Mouse (Mus musculus) stomach, embryonic 14.5 days (tissue): ENCODE measurements around the gene Lmcd1. TPM values are rescaled to one million over a fixed set of nuclear protein-coding genes. Genes with fewer than 3 reads are reported as not detected.

Source experiments
- ATAC-seq: fragments of 200-750 bp; cut with Nextera tagmentation; 2 replicates; pipeline ENCODE4 v1.8.0; 2017; ENCODE audit warnings: low read depth, moderate TSS enrichment; ENCODE audit not compliant: insufficient number of reproducible peaks, insufficient read depth, low FRiP score
- H3K27ac ChIP-seq: fragments of 300-500 bp; sonication (generic); 2 replicates; pipeline ENCODE4 v1.5.1; 2014; ENCODE audit warnings: mild to moderate bottlenecking, low read length, moderate library complexity, mixed read lengths
- H3K27me3 ChIP-seq: fragments of 300-500 bp; sonication (generic); 2 replicates; pipeline ENCODE4 v1.6.1; 2014; ENCODE audit warnings: low read length, control low read depth, mixed read lengths; ENCODE audit not compliant: control insufficient read depth, insufficient read depth
- H3K36me3 ChIP-seq: fragments of 300-500 bp; sonication (generic); 2 replicates; pipeline ENCODE4 v1.6.1; 2014; ENCODE audit warnings: mild to moderate bottlenecking, control low read depth, low read length, moderate library complexity, mixed read lengths; ENCODE audit not compliant: control insufficient read depth, insufficient read depth
- H3K4me1 ChIP-seq: fragments of 300-500 bp; sonication (generic); 2 replicates; pipeline ENCODE4 v1.6.1; 2014; ENCODE audit warnings: low read length, control low read depth, mixed read lengths; ENCODE audit not compliant: control insufficient read depth, insufficient read depth
- H3K4me2 ChIP-seq: fragments of 300-500 bp; sonication (generic); replicated peaks from 2 replicates; pipeline ENCODE4 v1.6.1; 2014; ENCODE audit warnings: low read depth, low read length, control low read depth
- H3K4me3 ChIP-seq: fragments of 300-500 bp; sonication (generic); 2 replicates; pipeline ENCODE4 v1.5.1; 2014; ENCODE audit warnings: low read depth, low read length, control low read depth
- H3K9ac ChIP-seq: fragments of 300-500 bp; sonication (generic); replicated peaks from 2 replicates; pipeline ENCODE4 v1.6.1; 2014; ENCODE audit warnings: low read depth, mild to moderate bottlenecking, control low read depth, low read length, moderate library complexity, mixed read lengths
- H3K9me3 ChIP-seq: fragments of 300-500 bp; sonication (generic); 2 replicates; pipeline ENCODE4 v1.6.1; 2016; ENCODE audit warnings: low read depth, low read length, control low read depth; ENCODE audit not compliant: control insufficient read depth
- WGBS: fragments of 180-500 bp; shearing (Covaris S2); extraction: QIAGEN DNeasy Blood & Tissue Kit; methylation state at CpG from one replicate; pipeline ENCODE4 v1.1.7; 2014; 5-methylcytosine and 5-hydroxymethylcytosine counted together
- polyA plus RNA-seq: library from polyadenylated mRNA; unstranded; fragments of >200 nt; fragmentation: Nextera tagmentation; extraction: Ambion mirVana; gene quantifications from 2 replicates; pipeline ENCODE4 v1.2.1, GENCODE M21; 2014

Lmcd1 gene
- polyA plus RNA-seq, 1 experiment from 2014 or later, result 6.9 TPM

DNA sequence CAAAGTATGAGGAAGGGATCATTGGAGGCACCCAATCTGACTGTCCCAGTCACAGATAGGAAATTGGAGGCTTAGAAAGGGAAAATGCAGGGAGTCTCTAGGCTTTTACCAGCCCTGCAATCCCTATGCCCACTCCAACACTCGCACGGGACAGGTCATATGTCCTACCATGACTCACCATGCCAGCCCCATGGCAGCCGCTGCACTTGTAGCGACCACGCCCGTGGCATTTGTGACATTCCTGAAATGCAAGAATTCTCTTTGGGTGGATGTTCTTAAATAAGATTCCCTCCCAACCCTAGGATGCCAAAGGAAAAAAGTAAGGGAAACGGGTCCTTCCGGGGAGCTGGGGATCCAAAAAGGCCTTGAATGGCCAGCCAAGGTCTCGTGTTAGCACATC lies 105.5 kb downstream of the Lmcd1 start:
- no peaks in the 10 kb centered on the region for H3K36me3 ChIP-seq
- H3K27ac ChIP-seq, result no peak overlapping the region
- H3K4me1 ChIP-seq, result 0 out of 2 replicates have a peak, but pooled peaks cover 4% of the 10 kb centered on the region
- H3K4me2 ChIP-seq, result no peak overlapping the region
- H3K9ac ChIP-seq, result no peak overlapping the region
- WGBS, result 87% methylated on average over 9 of the region's 9 CpGs
- H3K4me3 ChIP-seq, result no peak overlapping the region
- no peak for ATAC-seq
- no peaks in the 10 kb centered on the region for H3K9me3 ChIP-seq
- H3K27me3 ChIP-seq, result no peaks in the 10 kb centered on the region

Other genes starting within 250 kb of the Lmcd1 start
- 4.5 and 4.7 TPM in 2 replicates for gene Ssu2, start 114.3 kb downstream of the Lmcd1 start, polyA plus RNA-seq
- gene Cav3, start 185.7 kb downstream of the Lmcd1 start, polyA plus RNA-seq, result 0.45 TPM in 1 of 2 replicates, not detected in the other
- gene Oxtr, start 216.2 kb downstream of the Lmcd1 start, polyA plus RNA-seq, result 0.10 TPM in 1 of 2 replicates, not detected in the other